Mouse (Mus musculus) cortical plate, adult 2 months (tissue): ENCODE measurements around the gene Ociad1.

Experiments
- CTCF ChIP-seq: fragments of 200-500 bp; IDR thresholded peaks from 2 replicates; pipeline ENCODE4 v1.5.1; 2011; ENCODE audit warnings: mild to moderate bottlenecking, control low read depth, low read length; ENCODE audit not compliant: insufficient read depth; ENCODE audit errors: extremely low read depth
- POLR2A ChIP-seq: fragments of 200-500 bp; IDR thresholded peaks from 2 replicates; pipeline ENCODE4 v1.6.1; 2011; ENCODE audit warnings: mild to moderate bottlenecking, low read length, control low read depth; ENCODE audit not compliant: insufficient read depth; ENCODE audit errors: extremely low read depth

- TF ChIP-seq POLR2A (peak; percentile 63), CTCF (no peak)
Measured at GRCm38 (mm10) chr5:73256352-73257065, 36.1 kb upstream of the Ociad1 start, which contains the start of gene Fryl.
